In the genomic region with DNA sequence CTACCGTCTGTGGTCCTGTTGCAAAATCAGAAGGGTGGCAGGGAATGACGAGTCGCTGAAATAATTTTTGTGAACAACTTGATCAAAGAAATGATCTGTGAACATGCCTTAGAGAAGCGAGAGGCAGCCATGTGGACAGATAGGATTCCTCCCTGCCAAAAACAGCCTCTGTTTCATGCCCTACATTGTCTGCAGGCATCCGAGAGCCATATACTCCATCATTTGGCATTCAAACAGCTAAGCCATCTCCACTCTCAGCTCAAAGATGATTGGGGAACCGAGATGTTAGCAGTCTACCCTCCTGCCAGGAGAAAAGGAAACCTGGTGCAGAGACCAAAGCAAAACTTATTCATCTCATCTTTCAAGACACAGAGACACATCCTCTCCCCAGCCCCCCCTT, we compare ENCODE assay signal across 25 mouse cellular contexts. TPM values are rescaled to one million over a fixed set of nuclear protein-coding genes. Genes with fewer than 3 reads are reported as not detected.
DNase-seq lines count a peak whose midpoint lies in the region; ATAC-seq lines count a peak whose summit lies in the region.
"Had no signal": no experiment of that assay in that cellular context is flagged by ENCODE, and none has a peak within 500 bp of the region (broad histone marks: within the 10 kb centered on the region; RNA-seq: fewer than 3 reads in every experiment).

No protein-coding gene starts in this region.

- H3K9me3 ChIP-seq in forebrain, embryonic 14.5 days (replicated peaks; ENCODE audit: control insufficient read depth, low read length): no peaks in the 10 kb centered on the region
- H3K9me3 ChIP-seq in forebrain, embryonic 11.5 days (ENCODE audit: control insufficient read depth, low read length): no peaks in the 10 kb centered on the region
- H3K9me3 ChIP-seq in hindbrain, embryonic 15.5 days: no peaks in the 10 kb centered on the region
- no peaks in the 10 kb centered on the region for H3K9me3 ChIP-seq in hindbrain, embryonic 12.5 days (replicated peaks)
- no peaks in the 10 kb centered on the region for H3K9me3 ChIP-seq in hindbrain, embryonic 16.5 days (ENCODE audit: control insufficient read depth, low read length)
- H3K9me3 ChIP-seq: embryonic facial prominence, embryonic 13.5 days; heart, embryonic 12.5 days; kidney, embryonic 15.5 days; limb, embryonic 10.5 days; liver, embryonic 15.5 days; stomach, embryonic 15.5 days had no signal

- 73% methylated on average over 6 of the region's 6 CpGs for WGBS in forebrain, embryonic 14.5 days
- 88% methylated on average over 6 of the region's 6 CpGs for WGBS in forebrain, embryonic 11.5 days
- WGBS in hindbrain, embryonic 15.5 days: 64% methylated on average over 6 of the region's 6 CpGs
- 82% methylated on average over 6 of the region's 6 CpGs for WGBS in hindbrain, embryonic 12.5 days
- WGBS in hindbrain, embryonic 16.5 days: 55% methylated on average over 6 of the region's 6 CpGs

- H3K4me2 ChIP-seq in forebrain, embryonic 14.5 days (ENCODE audit: low read length): no peak overlapping the region
- no peak overlapping the region for H3K4me2 ChIP-seq in forebrain, embryonic 11.5 days (ENCODE audit: low read depth, low read length, severe bottlenecking)
- no peak overlapping the region for H3K4me2 ChIP-seq in hindbrain, embryonic 15.5 days
- no peak overlapping the region for H3K4me2 ChIP-seq in hindbrain, embryonic 12.5 days (replicated peaks)
- H3K4me2 ChIP-seq in hindbrain, embryonic 16.5 days (ENCODE audit: low read length): no peak overlapping the region; the same call in 1 of the 2 replicates
- H3K4me2 ChIP-seq: embryonic facial prominence, embryonic 13.5 days; kidney, embryonic 15.5 days; liver, embryonic 15.5 days; stomach, embryonic 15.5 days had no signal

- H3K27ac ChIP-seq in forebrain, embryonic 14.5 days (ENCODE audit: low read depth, low read length): peak overlapping the region; percentile 84
- H3K27ac ChIP-seq in forebrain, embryonic 11.5 days (ENCODE audit: low read depth, low read length): no peak overlapping the region
- H3K27ac ChIP-seq in hindbrain, embryonic 15.5 days (replicated peaks): peak overlapping the region; percentile 65
- H3K27ac ChIP-seq in hindbrain, embryonic 12.5 days: no peak overlapping the region
- peak overlapping the region; percentile 6; the same call in 1 of the 2 replicates for H3K27ac ChIP-seq in hindbrain, embryonic 16.5 days (ENCODE audit: low read depth, low read length)
- H3K27ac ChIP-seq: embryonic facial prominence, embryonic 13.5 days; kidney, embryonic 15.5 days; limb, embryonic 10.5 days; liver, embryonic 15.5 days; stomach, embryonic 15.5 days had no signal

- no peak for ATAC-seq in forebrain, embryonic 14.5 days
- ATAC-seq in forebrain, embryonic 11.5 days (replicated peaks; ENCODE audit: low FRiP score): no peak
- no peak for ATAC-seq in hindbrain, embryonic 15.5 days (ENCODE audit: low FRiP score, low read depth)
- no peak for ATAC-seq in hindbrain, embryonic 12.5 days (ENCODE audit: low FRiP score)
- peak; percentile 1; the same call in 1 of the 2 replicates for ATAC-seq in hindbrain, embryonic 16.5 days
- ATAC-seq: CD4-positive, CD25-positive, alpha-beta regulatory T cell, adult 4 months had no signal

- peaks cover 34% of the 10 kb centered on the region for H3K4me1 ChIP-seq in forebrain, embryonic 14.5 days (ENCODE audit: control insufficient read depth, insufficient read depth, low read length)
- H3K4me1 ChIP-seq in forebrain, embryonic 11.5 days (replicated peaks; ENCODE audit: control insufficient read depth, insufficient read depth, low read length): peaks cover 10% of the 10 kb centered on the region; the same call in 1 of the 2 replicates
- H3K4me1 ChIP-seq in hindbrain, embryonic 15.5 days (replicated peaks): peaks cover 41% of the 10 kb centered on the region
- peaks cover 35% of the 10 kb centered on the region for H3K4me1 ChIP-seq in hindbrain, embryonic 12.5 days
- H3K4me1 ChIP-seq in hindbrain, embryonic 16.5 days (ENCODE audit: control insufficient read depth, insufficient read depth, low read depth, low read length): peaks cover 30% of the 10 kb centered on the region

- H3K4me3 ChIP-seq in forebrain, embryonic 14.5 days (ENCODE audit: low read depth, low read length): no peak overlapping the region
- no peak overlapping the region for H3K4me3 ChIP-seq in forebrain, embryonic 11.5 days (ENCODE audit: low read depth, low read length)
- no peak overlapping the region for H3K4me3 ChIP-seq in hindbrain, embryonic 15.5 days
- H3K4me3 ChIP-seq in hindbrain, embryonic 12.5 days: no peak overlapping the region
- no peak overlapping the region for H3K4me3 ChIP-seq in hindbrain, embryonic 16.5 days (ENCODE audit: low read length)
- H3K4me3 ChIP-seq: embryonic facial prominence, embryonic 13.5 days; erythroblast, embryonic 14.5 days; heart, embryonic 12.5 days; kidney, embryonic 15.5 days; limb, embryonic 10.5 days; liver, embryonic 15.5 days; stomach, embryonic 15.5 days had no signal

- peak; percentile 29 for DNase-seq in forebrain, embryonic 14.5 days (ENCODE audit: low spot score)
- no peak for DNase-seq in forebrain, embryonic 11.5 days (ENCODE audit: low spot score)
- peak; percentile 17 for DNase-seq in Muller cell, postnatal 12 days (ENCODE audit: inconsistent ontology term)
- DNase-seq in yolk sac, embryonic 10.5 days (ENCODE audit: low spot score): no peak
- no peak for DNase-seq in urinary bladder, adult 2 months (ENCODE audit: low spot score)
- DNase-seq: gastrocnemius, postnatal 10 days; heart, adult 18-20 months; heart, postnatal 14 days; kidney, adult 11 months; kidney, postnatal 4 days; liver; lung, postnatal 4 days; right cerebral cortex, adult 18-20 months; thymus, postnatal 36 days had no signal

- H3K27me3 ChIP-seq in forebrain, embryonic 14.5 days (replicated peaks; ENCODE audit: control insufficient read depth, insufficient read depth, low read length): no peaks in the 10 kb centered on the region
- H3K27me3 ChIP-seq in forebrain, embryonic 11.5 days (ENCODE audit: control insufficient read depth, insufficient read depth, low read length): peaks cover 2% of the 10 kb centered on the region; the same call in 1 of the 2 replicates
- no peaks in the 10 kb centered on the region for H3K27me3 ChIP-seq in hindbrain, embryonic 15.5 days
- H3K27me3 ChIP-seq in hindbrain, embryonic 12.5 days: peaks cover 13% of the 10 kb centered on the region; the same call in 1 of the 2 replicates
- H3K27me3 ChIP-seq in hindbrain, embryonic 16.5 days (replicated peaks; ENCODE audit: control insufficient read depth, insufficient read depth, low read length): no peaks in the 10 kb centered on the region
- H3K27me3 ChIP-seq: liver, embryonic 15.5 days; stomach, embryonic 15.5 days had no signal

- H3K9ac ChIP-seq in forebrain, embryonic 14.5 days (ENCODE audit: low read length): peak overlapping the region; percentile 17; the same call in 1 of the 2 replicates
- H3K9ac ChIP-seq in forebrain, embryonic 11.5 days (ENCODE audit: low read length): no peak overlapping the region
- no peak overlapping the region for H3K9ac ChIP-seq in hindbrain, embryonic 15.5 days
- no peak overlapping the region for H3K9ac ChIP-seq in hindbrain, embryonic 12.5 days
- H3K9ac ChIP-seq in hindbrain, embryonic 16.5 days (ENCODE audit: low read depth, low read length): peak overlapping the region; percentile 30; the same call in 1 of the 2 replicates
- H3K9ac ChIP-seq: embryonic facial prominence, embryonic 13.5 days; heart, embryonic 12.5 days; kidney, embryonic 15.5 days; liver, embryonic 15.5 days; stomach, embryonic 15.5 days had no signal

- H3K36me3 ChIP-seq in forebrain, embryonic 14.5 days (ENCODE audit: control insufficient read depth, insufficient read depth, low read length): no peaks in the 10 kb centered on the region
- H3K36me3 ChIP-seq in forebrain, embryonic 11.5 days (ENCODE audit: control insufficient read depth, insufficient read depth, low read length): no peaks in the 10 kb centered on the region
- H3K36me3 ChIP-seq in hindbrain, embryonic 15.5 days: no peaks in the 10 kb centered on the region
- H3K36me3 ChIP-seq in hindbrain, embryonic 12.5 days: no peaks in the 10 kb centered on the region
- H3K36me3 ChIP-seq in hindbrain, embryonic 16.5 days (ENCODE audit: control insufficient read depth, insufficient read depth, low read length): no peaks in the 10 kb centered on the region
- H3K36me3 ChIP-seq: embryonic facial prominence, embryonic 13.5 days; heart, embryonic 12.5 days; kidney, embryonic 15.5 days; limb, embryonic 10.5 days; stomach, embryonic 15.5 days had no signal

RNA-seq across cellular contexts. Expression of gene Efcab10, which starts 54.0 kb away (rescaled TPM):
- 4.2 and 4.3 TPM in 2 replicates for polyA plus RNA-seq in forebrain, embryonic 14.5 days (2014; fragmentation: Nextera tagmentation; extraction: Ambion mirVana)
- 0.49 TPM in 1 of 2 replicates, not detected in the other for polyA plus RNA-seq in forebrain, embryonic 11.5 days (2014; fragmentation: Nextera tagmentation; extraction: Ambion mirVana)
- 3.8 and 4.2 TPM in 2 replicates for polyA plus RNA-seq in hindbrain, embryonic 15.5 days (2015; fragmentation: Nextera tagmentation; extraction: Ambion mirVana)
- 3.0 and 3.5 TPM in 2 replicates for polyA plus RNA-seq in hindbrain, embryonic 12.5 days (2016; fragmentation: Nextera tagmentation; extraction: Ambion mirVana)
- polyA plus RNA-seq in hindbrain, embryonic 16.5 days (2015; fragmentation: Nextera tagmentation; extraction: Ambion mirVana): 4.3 and 6.2 TPM in 2 replicates
- not detected in 2 replicates for polyA plus RNA-seq in urinary bladder, adult 2 months (2012; rRNA removed)
- polyA plus RNA-seq: CD4-positive, CD25-positive, alpha-beta regulatory T cell, adult 4 months; erythroblast, embryonic 14.5 days; heart, embryonic 12.5 days; liver, embryonic 15.5 days had no signal

Comparison
In these comparisons a context has a peak if more than half of its experiments do, and no peak if none do; other contexts are left out.
1. DNase-seq: peak in forebrain, embryonic 14.5 days (single experiment) and Muller cell, postnatal 12 days (single experiment); none in forebrain, embryonic 11.5 days (single experiment), yolk sac, embryonic 10.5 days (single experiment) and urinary bladder, adult 2 months (single experiment).
2. H3K27ac ChIP-seq: peak in forebrain, embryonic 14.5 days (single experiment), hindbrain, embryonic 15.5 days (single experiment) and hindbrain, embryonic 16.5 days (single experiment); none in forebrain, embryonic 11.5 days (single experiment) and hindbrain, embryonic 12.5 days (single experiment).
3. H3K9ac ChIP-seq: peak in forebrain, embryonic 14.5 days (single experiment) and hindbrain, embryonic 16.5 days (single experiment); none in forebrain, embryonic 11.5 days (single experiment), hindbrain, embryonic 15.5 days (single experiment) and hindbrain, embryonic 12.5 days (single experiment).